ENCODE assay signal across 8 mouse cellular contexts in the genomic region with DNA sequence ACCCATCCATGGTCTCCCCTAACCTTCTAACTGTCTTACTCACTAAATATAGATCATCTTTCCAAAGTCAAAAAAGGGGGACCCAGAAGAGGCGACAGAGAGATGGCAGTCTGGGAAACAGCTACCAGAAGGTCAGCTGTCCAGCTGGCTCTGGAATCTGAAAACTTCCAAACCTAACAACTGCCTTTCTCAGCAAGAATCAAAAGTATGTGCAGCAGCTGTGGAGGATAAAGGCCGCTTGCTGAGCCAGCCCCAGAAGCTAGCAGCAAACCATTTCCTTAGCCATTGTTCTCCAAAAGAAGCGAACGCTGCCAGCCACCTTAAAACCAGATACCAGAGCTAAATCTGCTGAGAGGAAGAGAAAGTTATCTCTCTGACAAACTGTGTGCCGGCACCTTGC. TPM values are rescaled to one million over a fixed set of nuclear protein-coding genes. Genes with fewer than 3 reads are reported as not detected.
A peak's percentile ranks its signal among the peaks of the same experiment; 100 is the strongest.
DNase-seq lines count a peak whose midpoint lies in the region; ATAC-seq and TF ChIP-seq lines count a peak whose summit lies in the region.

No protein-coding gene starts in this region.

- no peak overlapping the region for H3K4me2 ChIP-seq in midbrain, embryonic 16.5 days (ENCODE audit: low read length)

- H3K4me3 ChIP-seq in layer of hippocampus, adult 2 months: no peak overlapping the region
- H3K4me3 ChIP-seq in embryonic fibroblast, embryonic 13.5 days (ENCODE audit: insufficient read depth, low read length): no peak overlapping the region
- H3K4me3 ChIP-seq in kidney, adult 2 months (ENCODE audit: insufficient read depth, low read depth, low read length): no peak overlapping the region
- no peak overlapping the region for H3K4me3 ChIP-seq in midbrain, embryonic 16.5 days (ENCODE audit: low read depth, low read length)

- no peak for DNase-seq in layer of hippocampus, adult 2 months (ENCODE audit: low spot score in 2 of 2)
- no peak for DNase-seq in layer of hippocampus, postnatal 10 days (ENCODE audit: low spot score in 2 of 2)
- DNase-seq in kidney, adult 2 months: peak; percentile 77
- DNase-seq in right cerebral cortex, adult 18-20 months: no peak
- DNase-seq in layer of hippocampus, postnatal 14 days (ENCODE audit: low spot score in 2 of 2): no peak
- DNase-seq in spleen, adult 18-20 months: no peak

- no peak for TF ChIP-seq POLR2A in embryonic fibroblast, embryonic 13.5 days (IDR thresholded peaks at IDR 0.05; ENCODE audit: low read depth, low read length)
- no peak for TF ChIP-seq POLR2A in kidney, adult 2 months (IDR thresholded peaks at IDR 0.05; ENCODE audit: low read depth, low read length)

- no peaks in the 10 kb centered on the region for H3K9me3 ChIP-seq in midbrain, embryonic 16.5 days (replicated peaks; ENCODE audit: control insufficient read depth, low read length, poor library complexity, severe bottlenecking)

- TF ChIP-seq CTCF in layer of hippocampus, adult 2 months (conservative IDR thresholded peaks at IDR 0.05): no peak
- TF ChIP-seq CTCF in embryonic fibroblast, embryonic 13.5 days (IDR thresholded peaks at IDR 0.05; ENCODE audit: borderline replicate concordance, insufficient read depth, low read length): no peak
- TF ChIP-seq CTCF in kidney, adult 2 months (conservative IDR thresholded peaks at IDR 0.05; ENCODE audit: insufficient read depth, insufficient read length, low read depth, low read length): no peak

- no peaks in the 10 kb centered on the region for H3K36me3 ChIP-seq in kidney, adult 2 months (ENCODE audit: control insufficient read depth, insufficient read depth, low read length)
- no peaks in the 10 kb centered on the region for H3K36me3 ChIP-seq in midbrain, embryonic 16.5 days (ENCODE audit: control insufficient read depth, insufficient read depth, low read length)

- 12% methylated on average over 5 of the region's 5 CpGs for WGBS in kidney, adult 2 months
- whole genome bisulfite sequencing in midbrain, embryonic 16.5 days: 10% methylated on average over 5 of the region's 5 CpGs

- H3K27me3 ChIP-seq in kidney, adult 2 months (replicated peaks; ENCODE audit: control insufficient read depth, insufficient read depth, low read length): no peaks in the 10 kb centered on the region
- no peaks in the 10 kb centered on the region for H3K27me3 ChIP-seq in midbrain, embryonic 16.5 days (ENCODE audit: control insufficient read depth, insufficient read depth, low read depth, low read length)

- peak overlapping the region; percentile 83 for H3K27ac ChIP-seq in layer of hippocampus, adult 2 months
- peak overlapping the region; percentile 62 for H3K27ac ChIP-seq in embryonic fibroblast, embryonic 13.5 days (ENCODE audit: insufficient read depth, low read length)
- peak overlapping the region; percentile 77 for H3K27ac ChIP-seq in kidney, adult 2 months (ENCODE audit: insufficient read depth, low read depth, low read length)
- H3K27ac ChIP-seq in midbrain, embryonic 16.5 days (ENCODE audit: low read length): peak overlapping the region; percentile 19; the same call in 1 of the 2 replicates

- H3K4me1 ChIP-seq in embryonic fibroblast, embryonic 13.5 days (ENCODE audit: control insufficient read depth, insufficient read depth, low read length): peaks cover 12% of the 10 kb centered on the region
- peaks cover 24% of the 10 kb centered on the region for H3K4me1 ChIP-seq in kidney, adult 2 months (ENCODE audit: control insufficient read depth, insufficient read depth, low read length)
- H3K4me1 ChIP-seq in midbrain, embryonic 16.5 days (ENCODE audit: control insufficient read depth, insufficient read depth, low read length): peaks cover 8% of the 10 kb centered on the region

- no peak overlapping the region for H3K9ac ChIP-seq in midbrain, embryonic 16.5 days (ENCODE audit: low read depth, low read length)

- no peak for ATAC-seq in midbrain, embryonic 16.5 days

RNA-seq across cellular contexts. Expression of gene Macf1, which starts 59.7 kb away (rescaled TPM):
- 100 to 1,000 TPM; 231 to 247 TPM for total RNA-seq in layer of hippocampus, adult 2 months (2021)
- 100 to 1,000 TPM; 242 to 248 TPM for total RNA-seq in layer of hippocampus, postnatal 10 days (2021)
- 250 and 271 TPM in 2 replicates for polyA plus RNA-seq in embryonic fibroblast, embryonic 13.5 days (2011; ENCODE audit: insufficient read length, low read depth, missing spikeins)
- 58.4 and 62.9 TPM in 2 replicates for polyA plus RNA-seq in kidney, adult 2 months (2012; rRNA removed)
- polyA plus RNA-seq in midbrain, embryonic 16.5 days (2015; fragmentation: Nextera tagmentation; extraction: Ambion mirVana): 75.7 and 78.7 TPM in 2 replicates
- 100 to 1,000 TPM; 226 to 248 TPM for total RNA-seq in layer of hippocampus, postnatal 14 days (2021)

Comparison
In these comparisons a context has a peak if more than half of its experiments do, and no peak if none do; other contexts are left out.
1. H3K27ac ChIP-seq: peak in every context shown above with its lines; median percentile 83 in layer of hippocampus, adult 2 months; 77 in kidney, adult 2 months; 62 in embryonic fibroblast, embryonic 13.5 days; 19 in midbrain, embryonic 16.5 days.